Mouse (Mus musculus): ENCODE results near the gene Adamts14. TPM values are rescaled to one million over a fixed set of nuclear protein-coding genes. Genes with fewer than 3 reads are reported as not detected.

Adamts14 gene
- polyA plus RNA-seq, 1 experiment from 2014 or later, result 0.33 TPM

- no peak for DNase-seq (ENCODE audit: low spot score)
- Histone ChIP-seq H3K27ac (replicated peaks) (no peak overlapping the region), H3K36me3 (no peaks in the 10 kb centered on the region), H3K4me1 (no peaks in the 10 kb centered on the region), H3K9me3 (replicated peaks) (no peaks in the 10 kb centered on the region), H3K27me3 (ENCODE audit: low read depth, poor library complexity, severe bottlenecking) (no peaks in the 10 kb centered on the region), H3K4me3 (no peak overlapping the region)
- 82% methylated on average over 3 of the region's 3 CpGs for WGBS
Measured at GRCm38 (mm10) chr10:61162366-61162765, 110.9 kb downstream of the Adamts14 start.

- no peaks in the 10 kb centered on the region for H3K9me3 ChIP-seq (replicated peaks)
- no peaks in the 10 kb centered on the region for H3K36me3 ChIP-seq
- no peak for DNase-seq (ENCODE audit: low spot score)
- no peaks in the 10 kb centered on the region for H3K27me3 ChIP-seq (ENCODE audit: low read depth, poor library complexity, severe bottlenecking)
- H3K27ac ChIP-seq (replicated peaks), result no peak overlapping the region
- no peaks in the 10 kb centered on the region for H3K4me1 ChIP-seq
- WGBS, result 83% methylated on average over 4 of the region's 4 CpGs
- H3K4me3 ChIP-seq, result no peak overlapping the region
Measured at GRCm38 (mm10) chr10:61160671-61161070, 112.6 kb downstream of the Adamts14 start.

- no peak for DNase-seq (ENCODE audit: low spot score)
- no peaks in the 10 kb centered on the region for H3K27me3 ChIP-seq (ENCODE audit: low read depth, poor library complexity, severe bottlenecking)
- H3K36me3 ChIP-seq, result no peaks in the 10 kb centered on the region
- 88% methylated on average over 7 of the region's 7 CpGs for WGBS
- H3K27ac ChIP-seq (replicated peaks), result no peak overlapping the region
- H3K4me3 ChIP-seq, result no peak overlapping the region
- H3K9me3 ChIP-seq (replicated peaks), result no peaks in the 10 kb centered on the region
- no peaks in the 10 kb centered on the region for H3K4me1 ChIP-seq
Measured at GRCm38 (mm10) chr10:61160089-61160488, 113.1 kb downstream of the Adamts14 start.

GRCm38 (mm10) chr10:61158594-61158993 lies 114.6 kb downstream of the Adamts14 start:
- H3K4me3 ChIP-seq, result no peak overlapping the region
- DNase-seq (ENCODE audit: low spot score), result no peak

DNA sequence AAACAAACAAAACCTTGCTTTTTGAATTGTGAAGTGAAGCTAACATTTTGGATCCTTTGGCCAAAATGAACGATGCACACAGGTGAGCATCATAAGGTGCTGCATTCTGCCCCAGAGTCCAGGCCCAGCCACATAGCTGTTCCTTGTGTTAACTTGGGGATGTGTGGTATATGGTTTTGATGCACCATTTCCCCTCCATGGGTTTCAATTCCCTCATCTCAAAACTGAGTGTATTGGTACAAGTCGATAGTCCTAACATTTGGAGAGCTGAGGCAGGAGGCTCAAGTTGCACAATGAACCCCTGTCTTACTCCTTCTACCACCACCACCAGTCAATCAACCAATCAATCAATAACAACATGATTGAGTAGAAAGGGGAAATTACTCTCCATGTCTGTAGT lies 116.8 kb downstream of the Adamts14 start:
- H3K36me3 ChIP-seq, result no peaks in the 10 kb centered on the region
- WGBS, result 87% methylated on average over 2 of the region's 2 CpGs
- H3K4me3 ChIP-seq, result no peak overlapping the region
- no peak overlapping the region for H3K27ac ChIP-seq (replicated peaks)
- DNase-seq (ENCODE audit: low spot score), result no peak
- no peaks in the 10 kb centered on the region for H3K9me3 ChIP-seq (replicated peaks)
- H3K4me1 ChIP-seq, result no peaks in the 10 kb centered on the region
- no peaks in the 10 kb centered on the region for H3K27me3 ChIP-seq (ENCODE audit: low read depth, poor library complexity, severe bottlenecking)

More at GRCm38 (mm10) chr10:61158594-61158993, 114.6 kb downstream of the Adamts14 start:
- Histone ChIP-seq H3K9me3 (replicated peaks) (no peaks in the 10 kb centered on the region), H3K4me1 (no peaks in the 10 kb centered on the region), H3K36me3 (no peaks in the 10 kb centered on the region), H3K27me3 (ENCODE audit: low read depth, poor library complexity, severe bottlenecking) (no peaks in the 10 kb centered on the region), H3K27ac (replicated peaks) (no peak overlapping the region)
- 88% methylated on average over 3 of the region's 3 CpGs for WGBS

- H3K4me1 ChIP-seq, result no peaks in the 10 kb centered on the region
- no peaks in the 10 kb centered on the region for H3K36me3 ChIP-seq
- H3K9me3 ChIP-seq (replicated peaks), result no peaks in the 10 kb centered on the region
- no peaks in the 10 kb centered on the region for H3K27me3 ChIP-seq (ENCODE audit: low read depth, poor library complexity, severe bottlenecking)
- no peak overlapping the region for H3K4me3 ChIP-seq
- DNase-seq (ENCODE audit: low spot score), result no peak
- H3K27ac ChIP-seq (replicated peaks), result no peak overlapping the region
- WGBS, result 84% methylated on average over 3 of the region's 3 CpGs
Measured at GRCm38 (mm10) chr10:61155611-61156010, 117.6 kb downstream of the Adamts14 start.

- Histone ChIP-seq H3K9me3 (replicated peaks) (no peaks in the 10 kb centered on the region), H3K4me3 (no peak overlapping the region), H3K27me3 (ENCODE audit: low read depth, poor library complexity, severe bottlenecking) (no peaks in the 10 kb centered on the region), H3K36me3 (no peaks in the 10 kb centered on the region), H3K27ac (replicated peaks) (no peak overlapping the region), H3K4me1 (peaks cover 8% of the 10 kb centered on the region; the same call in 1 of the 2 replicates)
- no peak for DNase-seq (ENCODE audit: low spot score)
Measured at GRCm38 (mm10) chr10:61152131-61152530, 121.1 kb downstream of the Adamts14 start.

DNA sequence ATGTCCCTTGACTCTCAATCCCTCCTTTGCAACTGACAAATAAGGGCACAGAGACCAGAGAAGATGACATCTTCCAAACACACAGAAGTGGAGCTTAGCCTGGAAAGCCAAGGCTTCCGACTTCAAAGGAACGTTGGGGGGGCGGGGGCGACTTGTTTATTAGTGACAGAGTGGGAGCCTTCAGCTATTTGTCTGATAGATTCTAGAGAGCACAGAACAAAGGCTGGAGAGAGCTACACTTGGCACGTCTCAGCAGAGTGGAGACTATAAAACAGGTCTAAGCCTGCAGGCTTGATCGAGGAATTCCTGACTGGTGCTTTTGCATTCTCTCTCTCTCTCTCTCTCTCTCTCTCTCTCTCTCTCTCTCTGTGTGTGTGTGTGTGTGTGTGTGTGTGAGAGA lies 122.6 kb downstream of the Adamts14 start:
- Histone ChIP-seq H3K4me1 (peaks cover 11% of the 10 kb centered on the region), H3K4me3 (no peak overlapping the region), H3K36me3 (no peaks in the 10 kb centered on the region), H3K27me3 (ENCODE audit: low read depth, poor library complexity, severe bottlenecking) (no peaks in the 10 kb centered on the region), H3K9me3 (replicated peaks) (no peaks in the 10 kb centered on the region), H3K27ac (replicated peaks) (no peak overlapping the region)
- WGBS, result 67% methylated on average over 6 of the region's 6 CpGs
- DNase-seq (ENCODE audit: low spot score), result no peak

DNA sequence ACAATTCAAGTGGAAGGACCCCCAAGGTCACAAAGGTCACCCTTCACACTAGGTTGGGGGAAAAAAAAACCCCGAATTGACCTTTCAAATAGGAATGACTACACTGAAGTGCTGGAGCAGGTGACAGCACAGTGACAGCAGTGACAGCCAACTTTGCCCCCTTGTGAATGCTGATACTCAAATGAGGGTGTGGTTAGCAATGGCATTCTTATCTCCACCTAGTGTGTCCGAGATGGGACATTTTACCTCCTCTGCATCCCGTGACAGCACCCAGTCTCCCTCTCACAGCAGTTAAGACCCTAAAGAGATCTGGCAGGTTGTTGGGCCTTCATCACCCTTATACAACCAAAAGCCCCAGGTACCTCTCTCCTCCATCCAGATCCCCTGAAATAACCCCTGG lies 123.8 kb downstream of the Adamts14 start:
- WGBS, result 77% methylated on average over 3 of the region's 3 CpGs
- H3K27ac ChIP-seq (replicated peaks), result no peak overlapping the region
- no peaks in the 10 kb centered on the region for H3K36me3 ChIP-seq
- H3K27me3 ChIP-seq (ENCODE audit: low read depth, poor library complexity, severe bottlenecking), result no peaks in the 10 kb centered on the region
- H3K9me3 ChIP-seq (replicated peaks), result no peaks in the 10 kb centered on the region
- no peak for DNase-seq (ENCODE audit: low spot score)
- peaks cover 18% of the 10 kb centered on the region for H3K4me1 ChIP-seq
- no peak overlapping the region for H3K4me3 ChIP-seq

DNA sequence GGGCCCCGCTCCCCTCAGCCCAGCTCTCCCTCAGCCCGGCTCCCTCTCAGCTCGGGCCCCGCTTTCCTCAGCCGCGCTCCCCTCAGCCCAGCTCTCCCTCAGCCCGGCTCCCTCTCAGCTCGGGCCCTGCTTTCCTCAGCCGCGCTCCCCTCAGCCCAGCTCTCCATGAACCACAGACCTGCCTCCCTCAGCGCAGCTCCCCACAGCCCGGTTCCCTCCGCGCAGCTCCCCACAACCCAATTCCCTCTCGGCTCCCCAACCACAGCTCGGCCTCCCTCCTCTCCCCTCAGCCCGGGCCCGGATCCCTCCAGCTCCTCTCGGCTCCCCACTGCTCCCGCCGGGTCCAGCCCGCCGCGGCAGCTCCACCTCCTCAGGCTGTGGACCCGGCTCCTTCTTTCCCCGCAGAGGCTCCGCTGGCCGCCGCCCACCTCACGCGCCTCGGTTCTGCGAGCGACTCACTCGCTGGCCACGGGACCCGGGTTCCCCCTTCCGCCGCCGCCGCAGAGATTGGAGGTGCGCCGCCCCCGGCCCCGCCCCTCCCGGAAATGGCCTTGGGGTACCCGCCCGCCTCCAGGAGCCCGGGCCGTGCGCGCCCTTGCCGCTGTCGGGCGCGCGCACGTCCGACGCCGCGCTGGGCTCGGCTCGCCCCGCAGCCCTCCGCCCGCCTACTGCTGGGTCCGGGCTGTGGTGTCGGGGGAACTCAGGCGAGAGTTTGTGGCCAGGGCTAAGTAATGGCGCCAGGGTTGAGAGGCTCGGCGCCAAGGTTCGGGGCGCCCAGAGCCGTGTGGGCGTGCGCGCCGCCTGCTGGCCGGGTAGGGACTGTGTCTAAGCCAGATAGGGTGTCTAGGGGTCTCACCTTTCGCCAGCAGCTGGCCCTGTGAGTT lies 125.8 kb downstream of the Adamts14 start, which contains the start of gene Sgpl1:
Gene Sgpl1 (minus strand): TSS at position 547 of the 884 bp plus-strand sequence.
- Histone ChIP-seq H3K9me3 (replicated peaks) (no peaks in the 10 kb centered on the region), H3K4me1 (peaks cover 18% of the 10 kb centered on the region), H3K36me3 (0 out of 2 replicates have a peak, but pooled peaks cover 4% of the 10 kb centered on the region), H3K27me3 (ENCODE audit: low read depth, poor library complexity, severe bottlenecking) (no peaks in the 10 kb centered on the region), H3K4me3 (peak within 1 kb of the TSS; percentile 95), H3K27ac (replicated peaks) (peak within 1 kb of the TSS; percentile 91)
- peak; percentile 94 for DNase-seq (ENCODE audit: low spot score)
- under 1% methylated on average over 82 of the region's 82 CpGs for WGBS

Other genes with a start within 250 kb of the Adamts14 start
- 21.0 and 29.3 TPM in 2 replicates for gene Pcbd1, start 184.1 kb downstream of the Adamts14 start, polyA plus RNA-seq (2016; fragmentation: Nextera tagmentation; extraction: Ambion mirVana)
- 59.0 and 66.5 TPM in 2 replicates for gene Sgpl1, start 125.7 kb downstream of the Adamts14 start, polyA plus RNA-seq (2016; fragmentation: Nextera tagmentation; extraction: Ambion mirVana)
- gene Tbata, start 101.5 kb downstream of the Adamts14 start, polyA plus RNA-seq (2016; fragmentation: Nextera tagmentation; extraction: Ambion mirVana), result not detected in 2 replicates
- gene Prf1, start 24.4 kb upstream of the Adamts14 start, polyA plus RNA-seq (2016; fragmentation: Nextera tagmentation; extraction: Ambion mirVana), result not detected in 2 replicates
- gene Pald1, start 110.1 kb upstream of the Adamts14 start, polyA plus RNA-seq (2016; fragmentation: Nextera tagmentation; extraction: Ambion mirVana), result 35.8 and 36.1 TPM in 2 replicates
- gene Nodal, start 144.5 kb upstream of the Adamts14 start, polyA plus RNA-seq (2016; fragmentation: Nextera tagmentation; extraction: Ambion mirVana), result 0.25 and 0.26 TPM in 2 replicates
- 85.4 and 89.4 TPM in 2 replicates for gene Eif4ebp2, start 179.2 kb upstream of the Adamts14 start, polyA plus RNA-seq (2016; fragmentation: Nextera tagmentation; extraction: Ambion mirVana)
- 10.1 and 12.1 TPM in 2 replicates for gene Lrrc20, start 202.4 kb upstream of the Adamts14 start, polyA plus RNA-seq (2016; fragmentation: Nextera tagmentation; extraction: Ambion mirVana)